Mouse (Mus musculus) intestine, embryonic 14.5 days (tissue): ENCODE measurements around the gene Wdr93. TPM values are rescaled to one million over a fixed set of nuclear protein-coding genes. Genes with fewer than 3 reads are reported as not detected.
A peak's percentile ranks its signal among the peaks of the same experiment; 100 is the strongest.

Source experiments
- ATAC-seq: fragments of 200-750 bp; cut with Nextera tagmentation; replicated peaks from 2 replicates; pipeline ENCODE4 v1.8.0; 2017; ENCODE audit warnings: low read depth, moderate number of reproducible peaks, moderate TSS enrichment, moderate library complexity; ENCODE audit not compliant: low FRiP score, low TSS enrichment
- DNase-seq: peaks from one replicate; pipeline ENCODE4 v3.0.0-alpha.2; 2018; ENCODE audit warnings: low spot score
- H3K27ac ChIP-seq: fragments of 300-500 bp; sonication (generic); 2 replicates; pipeline ENCODE4 v1.5.1; 2014; ENCODE audit warnings: low read depth, mild to moderate bottlenecking, control low read depth
- H3K27me3 ChIP-seq: fragments of 300-500 bp; sonication (generic); replicated peaks from 2 replicates; pipeline ENCODE4 v1.6.1; 2014; ENCODE audit warnings: low read length, control low read depth; ENCODE audit not compliant: control insufficient read depth, insufficient read depth
- H3K36me3 ChIP-seq: fragments of 300-500 bp; sonication (generic); 2 replicates; pipeline ENCODE4 v1.6.1; 2014; ENCODE audit warnings: low read length, control low read depth; ENCODE audit not compliant: control insufficient read depth, insufficient read depth
- H3K4me1 ChIP-seq: fragments of 300-500 bp; sonication (generic); replicated peaks from 2 replicates; pipeline ENCODE4 v1.6.1; 2014; ENCODE audit warnings: low read length, control low read depth, mixed read lengths; ENCODE audit not compliant: control insufficient read depth, insufficient read depth
- H3K4me2 ChIP-seq: fragments of 300-500 bp; sonication (generic); 2 replicates; pipeline ENCODE4 v1.6.1; 2014; ENCODE audit warnings: low read length
- H3K4me3 ChIP-seq: fragments of 300-500 bp; sonication (generic); 2 replicates; pipeline ENCODE4 v1.5.1; 2014; ENCODE audit warnings: low read depth, low read length, control low read depth, mixed read lengths
- H3K9ac ChIP-seq: fragments of 300-500 bp; sonication (generic); 2 replicates; pipeline ENCODE4 v1.6.1; 2014; ENCODE audit warnings: mild to moderate bottlenecking, low read length
- H3K9me3 ChIP-seq: fragments of 300-500 bp; sonication (generic); 2 replicates; pipeline ENCODE4 v1.6.1; 2016; ENCODE audit warnings: low read length, control low read depth; ENCODE audit not compliant: control insufficient read depth
- WGBS: fragments of 180-500 bp; shearing (Covaris S2); extraction: QIAGEN DNeasy Blood & Tissue Kit; methylation state at CpG from one replicate; pipeline ENCODE4 v1.1.7; 2014; 5-methylcytosine and 5-hydroxymethylcytosine counted together
- polyA plus RNA-seq: library from polyadenylated mRNA; unstranded; fragments of >200 nt; fragmentation: Nextera tagmentation; extraction: Ambion mirVana; gene quantifications from 2 replicates; pipeline ENCODE4 v1.2.1, GENCODE M21; 2014

Wdr93 gene
- polyA plus RNA-seq, 1 experiment from 2014 or later = 0.18 TPM

DNA sequence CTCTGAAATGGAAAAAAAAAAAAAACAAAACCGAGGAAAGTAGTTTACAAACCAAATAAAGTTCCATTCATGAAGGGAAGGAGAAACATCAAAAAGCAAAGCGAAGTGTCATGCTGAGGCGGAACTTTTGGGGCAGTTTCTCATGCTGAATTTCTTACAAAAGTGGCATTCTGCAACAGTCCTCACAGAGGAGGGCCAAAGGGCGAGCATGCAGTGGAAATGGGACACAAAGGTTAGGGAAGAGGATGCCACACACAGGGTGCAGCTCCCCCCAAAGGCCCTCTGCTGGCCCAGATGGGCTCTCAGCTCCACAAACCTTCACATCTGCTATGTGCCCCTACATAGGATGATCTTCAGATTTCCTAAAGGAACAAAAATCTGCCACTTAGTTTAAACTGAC lies 2.7 kb upstream of the Wdr93 start:
- WGBS = 81% methylated on average over 4 of the region's 4 CpGs
- no peak overlapping the region for H3K4me2 ChIP-seq
- ATAC-seq = no peak
- DNase-seq = no peak
- no peak overlapping the region for H3K9ac ChIP-seq
- peaks cover 6% of the 10 kb centered on the region for H3K4me1 ChIP-seq
- H3K9me3 ChIP-seq = no peaks in the 10 kb centered on the region
- H3K27ac ChIP-seq = no peak overlapping the region
- no peak overlapping the region for H3K4me3 ChIP-seq
- peaks cover 14% of the 10 kb centered on the region; the same call in 1 of the 2 replicates for H3K36me3 ChIP-seq
- H3K27me3 ChIP-seq = no peaks in the 10 kb centered on the region

GRCm38 (mm10) chr7:79742277-79742658 lies 695 bp upstream of the Wdr93 start:
- no peaks in the 10 kb centered on the region for H3K9me3 ChIP-seq
- 17% methylated on average over 11 of the region's 11 CpGs for WGBS
- peak overlapping the region; percentile 52 for H3K4me3 ChIP-seq
- peak overlapping the region; percentile 98 for H3K4me2 ChIP-seq
- no peak for DNase-seq
- peaks cover 4% of the 10 kb centered on the region; the same call in 1 of the 2 replicates for H3K36me3 ChIP-seq
- no peak overlapping the region for H3K27ac ChIP-seq
- peaks cover 6% of the 10 kb centered on the region for H3K4me1 ChIP-seq
- no peak for ATAC-seq
- H3K9ac ChIP-seq = peak overlapping the region; percentile 55
- H3K27me3 ChIP-seq = no peaks in the 10 kb centered on the region

GRCm38 (mm10) chr7:79744051-79744450 lies 1.1 kb downstream of the Wdr93 start:
- Histone ChIP-seq H3K36me3 (no peaks in the 10 kb centered on the region), H3K27ac (no peak overlapping the region), H3K4me1 (peaks cover 6% of the 10 kb centered on the region), H3K27me3 (no peaks in the 10 kb centered on the region), H3K4me2 (no peak overlapping the region), H3K9me3 (no peaks in the 10 kb centered on the region), H3K9ac (no peak overlapping the region), H3K4me3 (no peak overlapping the region)
- 83% methylated on average over 9 of the region's 9 CpGs for WGBS
- no peak for ATAC-seq
- DNase-seq = no peak

DNA sequence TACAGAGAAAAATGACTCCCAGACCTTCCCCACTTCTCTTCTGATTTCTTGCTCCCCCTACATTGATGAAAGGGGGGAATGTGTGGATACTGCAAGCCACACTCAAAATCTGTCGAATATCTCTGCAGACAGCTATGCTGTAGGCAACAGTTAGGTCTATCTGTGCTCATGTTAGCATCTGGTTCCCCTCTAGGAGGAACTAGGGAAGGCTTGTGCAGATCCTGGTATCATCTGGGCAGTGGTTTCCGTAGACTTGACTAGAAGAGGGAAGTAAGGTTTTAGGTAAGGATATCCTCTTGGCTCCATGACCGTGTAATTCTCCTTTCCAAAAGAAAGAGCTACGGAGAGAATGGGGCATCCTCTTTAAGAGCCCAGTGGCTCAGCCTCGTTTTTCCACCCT lies 1.6 kb downstream of the Wdr93 start:
- Histone ChIP-seq H3K9me3 (no peaks in the 10 kb centered on the region), H3K27ac (no peak overlapping the region)

DNA sequence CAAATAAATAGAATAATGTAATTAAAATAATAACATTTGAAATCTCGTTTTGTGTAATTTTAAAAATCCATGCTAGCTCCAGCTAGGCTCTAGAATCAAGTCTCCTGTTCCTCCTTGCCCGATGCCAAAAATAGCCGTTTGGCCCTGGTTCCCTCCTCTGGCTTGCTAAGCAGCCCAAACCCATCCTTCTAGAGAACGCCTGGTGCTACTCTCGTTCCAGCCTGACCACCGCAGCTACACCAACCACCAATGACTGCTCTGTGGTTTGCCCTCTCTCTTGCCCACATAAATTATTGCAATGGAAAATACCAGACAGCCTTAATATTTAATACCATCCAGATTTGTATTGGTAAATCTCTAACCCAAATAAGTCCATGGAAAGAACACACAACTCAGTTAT lies 4.7 kb downstream of the Wdr93 start:
- no peak overlapping the region for H3K9ac ChIP-seq
- H3K4me1 ChIP-seq = peaks cover 3% of the 10 kb centered on the region
- ATAC-seq = no peak
- H3K4me2 ChIP-seq = no peak overlapping the region
- no peak overlapping the region for H3K27ac ChIP-seq
- no peaks in the 10 kb centered on the region for H3K9me3 ChIP-seq
- no peaks in the 10 kb centered on the region for H3K27me3 ChIP-seq
- 77% methylated on average over 6 of the region's 6 CpGs for WGBS
- no peaks in the 10 kb centered on the region for H3K36me3 ChIP-seq
- no peak for DNase-seq
- no peak overlapping the region for H3K4me3 ChIP-seq

More for the DNA sequence above, 1.6 kb downstream of the Wdr93 start:
- no peak overlapping the region for H3K4me3 ChIP-seq
- no peaks in the 10 kb centered on the region for H3K27me3 ChIP-seq
- no peaks in the 10 kb centered on the region for H3K36me3 ChIP-seq
- H3K4me1 ChIP-seq = peaks cover 6% of the 10 kb centered on the region
- DNase-seq = no peak
- no peak for ATAC-seq
- WGBS = 75% methylated on average over 5 of the region's 5 CpGs
- no peak overlapping the region for H3K4me2 ChIP-seq
- H3K9ac ChIP-seq = no peak overlapping the region

GRCm38 (mm10) chr7:79749511-79749910 lies 6.5 kb downstream of the Wdr93 start:
- Histone ChIP-seq H3K4me2 (no peak overlapping the region), H3K4me1 (no peaks in the 10 kb centered on the region), H3K9me3 (no peaks in the 10 kb centered on the region), H3K27me3 (no peaks in the 10 kb centered on the region), H3K9ac (no peak overlapping the region), H3K36me3 (no peaks in the 10 kb centered on the region), H3K4me3 (no peak overlapping the region), H3K27ac (no peak overlapping the region)
- DNase-seq = no peak
- WGBS = 88% methylated on average over 6 of the region's 6 CpGs
- no peak for ATAC-seq

DNA sequence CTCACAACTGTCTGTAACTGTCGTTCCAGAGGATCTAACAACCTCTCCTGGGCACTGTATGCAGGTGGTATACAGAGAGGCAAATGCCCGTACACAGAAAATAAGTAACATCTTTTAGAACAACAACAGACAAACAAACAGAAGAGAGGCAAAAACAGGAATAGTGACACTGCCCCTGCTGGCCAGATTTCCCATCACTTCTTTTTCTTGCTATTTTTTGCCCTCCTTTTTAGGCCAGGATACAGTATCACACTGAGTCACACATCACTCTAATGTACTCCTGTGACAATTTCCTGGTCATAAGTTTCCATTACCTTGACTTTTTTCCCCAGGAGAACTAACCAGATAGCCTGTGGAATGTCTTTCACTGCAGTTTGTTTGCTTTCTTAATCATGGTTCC lies 13.4 kb downstream of the Wdr93 start:
- Histone ChIP-seq H3K27me3 (no peaks in the 10 kb centered on the region), H3K9me3 (no peaks in the 10 kb centered on the region), H3K9ac (no peak overlapping the region), H3K4me3 (no peak overlapping the region), H3K36me3 (no peaks in the 10 kb centered on the region), H3K27ac (no peak overlapping the region), H3K4me1 (no peaks in the 10 kb centered on the region), H3K4me2 (no peak overlapping the region)
- ATAC-seq (no peak), DNase-seq (no peak)
- WGBS = 39% methylated on average over 2 of the region's 2 CpGs

DNA sequence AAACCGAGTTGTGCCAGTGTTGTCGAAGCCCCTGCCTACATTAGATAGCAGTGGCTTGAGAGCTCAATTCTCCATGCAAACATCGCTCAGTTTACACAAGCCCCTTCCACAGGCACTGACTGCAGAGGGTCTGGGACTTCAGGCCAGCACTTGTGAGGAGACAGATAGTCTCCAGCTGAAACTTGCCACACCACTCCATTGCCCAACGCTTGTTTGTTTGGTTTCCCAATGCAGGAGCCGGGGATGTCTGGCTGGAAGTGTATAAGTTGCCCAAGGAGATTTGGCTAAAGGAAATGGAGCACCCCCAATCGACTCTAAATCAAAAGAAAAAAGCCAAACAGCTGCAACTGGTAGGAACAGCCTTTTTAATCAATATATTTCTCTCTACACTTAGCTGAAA lies 15.2 kb downstream of the Wdr93 start:
- H3K27ac ChIP-seq = no peak overlapping the region
- no peaks in the 10 kb centered on the region for H3K9me3 ChIP-seq
- H3K4me2 ChIP-seq = no peak overlapping the region
- H3K9ac ChIP-seq = no peak overlapping the region
- no peaks in the 10 kb centered on the region for H3K4me1 ChIP-seq
- ATAC-seq = no peak
- no peak for DNase-seq
- H3K4me3 ChIP-seq = no peak overlapping the region
- H3K27me3 ChIP-seq = no peaks in the 10 kb centered on the region
- no peaks in the 10 kb centered on the region for H3K36me3 ChIP-seq
- WGBS = 47% methylated on average over 6 of the region's 6 CpGs

GRCm38 (mm10) chr7:79759766-79760165 lies 16.8 kb downstream of the Wdr93 start:
- no peaks in the 10 kb centered on the region for H3K9me3 ChIP-seq
- no peaks in the 10 kb centered on the region for H3K27me3 ChIP-seq
- H3K4me3 ChIP-seq = no peak overlapping the region
- H3K9ac ChIP-seq = no peak overlapping the region
- no peaks in the 10 kb centered on the region for H3K36me3 ChIP-seq
- H3K4me1 ChIP-seq = no peaks in the 10 kb centered on the region
- ATAC-seq (no peak), DNase-seq (no peak)
- no peak overlapping the region for H3K4me2 ChIP-seq
- no peak overlapping the region for H3K27ac ChIP-seq
